22 mouse cellular contexts compared by ENCODE assay signal in genomic region chr9:16029715-16030285, GRCm38 (mm10).
"Had no signal": no experiment of that assay in that cellular context is flagged by ENCODE, and none has a peak within 500 bp of the region (broad histone marks: within the 10 kb centered on the region; RNA-seq: fewer than 3 reads in every experiment).

No protein-coding gene starts in this region.

- H3K36me3 ChIP-seq: limb, embryonic 12.5 days; limb, embryonic 15.5 days; midbrain, embryonic 13.5 days; neural tube, embryonic 15.5 days had no signal

- H3K9me3 ChIP-seq: limb, embryonic 12.5 days; limb, embryonic 15.5 days; midbrain, embryonic 13.5 days; neural tube, embryonic 12.5 days; neural tube, embryonic 15.5 days had no signal

- DNase-seq: kidney, adult 2 months; kidney, postnatal 25 days; left cerebral cortex, postnatal 4 days; liver, postnatal 0 days; lung, embryonic 14.5 days; right cerebral cortex, postnatal 14 days; right cerebral cortex, postnatal 4 days; thymus, adult 2 months; thymus, postnatal 14 days; thymus, postnatal 4 days had no signal

- H3K4me1 ChIP-seq: midbrain, embryonic 13.5 days had no signal

- ATAC-seq: inflammation-experienced regulatory T-cells, adult 6 months; intestine, embryonic 16.5 days; liver, postnatal 0 days; lung, postnatal 0 days; midbrain, embryonic 13.5 days had no signal

- H3K4me3 ChIP-seq: limb, embryonic 12.5 days; limb, embryonic 15.5 days; midbrain, embryonic 13.5 days; neural tube, embryonic 12.5 days; neural tube, embryonic 15.5 days had no signal

- H3K4me2 ChIP-seq: limb, embryonic 12.5 days; limb, embryonic 15.5 days; liver, embryonic 11.5 days; lung, embryonic 14.5 days; midbrain, embryonic 13.5 days; neural tube, embryonic 12.5 days; neural tube, embryonic 15.5 days had no signal

- H3K9ac ChIP-seq: limb, embryonic 12.5 days; limb, embryonic 15.5 days; liver, embryonic 14.5 days; liver, postnatal 0 days; lung, embryonic 14.5 days; midbrain, embryonic 13.5 days; neural tube, embryonic 12.5 days; neural tube, embryonic 15.5 days had no signal

- H3K27ac ChIP-seq: limb, embryonic 12.5 days; limb, embryonic 15.5 days; liver, embryonic 14.5 days; macrophage; midbrain, embryonic 13.5 days; neural tube, embryonic 12.5 days; stomach, postnatal 0 days had no signal

- H3K27me3 ChIP-seq: limb, embryonic 12.5 days; limb, embryonic 15.5 days; midbrain, embryonic 13.5 days; neural tube, embryonic 12.5 days; neural tube, embryonic 15.5 days had no signal
